Mouse (Mus musculus) heart, postnatal 0 days (tissue): Measurements from ENCODE around the gene Itm2c. TPM values are rescaled to one million over a fixed set of nuclear protein-coding genes. Genes with fewer than 3 reads are reported as not detected.

Experiments
- ATAC-seq: fragments of 200-750 bp; cut with Nextera tagmentation; 2 replicates; pipeline ENCODE4 v1.8.0; 2017; ENCODE audit warnings: low read depth, moderate number of reproducible peaks, moderate library complexity; ENCODE audit not compliant: insufficient read depth
- DNase-seq: peaks from one replicate; pipeline ENCODE4 v3.0.0-alpha.2; 2016; ENCODE audit warnings: low spot score
- H3K27ac ChIP-seq: fragments of 300-500 bp; sonication (generic); 2 replicates; pipeline ENCODE4 v1.5.1; 2014; ENCODE audit warnings: low read depth, mild to moderate bottlenecking
- H3K27me3 ChIP-seq: fragments of 300-500 bp; sonication (generic); 2 replicates; pipeline ENCODE4 v1.6.1; 2014; ENCODE audit warnings: low read length, mixed read lengths; ENCODE audit not compliant: control insufficient read depth, insufficient read depth
- H3K36me3 ChIP-seq: fragments of 300-500 bp; sonication (generic); replicated peaks from 2 replicates; pipeline ENCODE4 v1.6.1; 2014; ENCODE audit warnings: low read length, mixed read lengths; ENCODE audit not compliant: control insufficient read depth, insufficient read depth
- H3K4me1 ChIP-seq: fragments of 300-500 bp; sonication (generic); 2 replicates; pipeline ENCODE4 v1.6.1; 2014; ENCODE audit warnings: antibody characterized with exemption; ENCODE audit not compliant: control insufficient read depth, insufficient read depth
- H3K4me2 ChIP-seq: fragments of 300-500 bp; sonication (generic); 2 replicates; pipeline ENCODE4 v1.6.1; 2014; ENCODE audit warnings: low read depth, mild to moderate bottlenecking, low read length, moderate library complexity
- H3K4me3 ChIP-seq: fragments of 300-500 bp; sonication (generic); 2 replicates; pipeline ENCODE4 v1.5.1; 2014; ENCODE audit warnings: low read depth, low read length
- H3K9ac ChIP-seq: fragments of 300-500 bp; sonication (generic); replicated peaks from 2 replicates; pipeline ENCODE4 v1.6.1; 2014; ENCODE audit warnings: low read depth, low read length, mixed read lengths
- H3K9me3 ChIP-seq: fragments of 300-500 bp; sonication (generic); replicated peaks from 2 replicates; pipeline ENCODE4 v1.6.1; 2016; ENCODE audit warnings: low read length; ENCODE audit not compliant: control insufficient read depth
- CTCF ChIP-seq: IDR thresholded peaks from 2 replicates; pipeline ENCODE4 v1.5.1; 2016; ENCODE audit warnings: antibody characterized with exemption, control low read depth, low read depth
- EP300 ChIP-seq: IDR thresholded peaks from 2 replicates; pipeline ENCODE4 v1.6.1; 2016; ENCODE audit warnings: antibody characterized with exemption, low read depth
- WGBS: fragments of 180-500 bp; shearing (Covaris S2); extraction: QIAGEN DNeasy Blood & Tissue Kit; methylation state at CpG from one replicate; pipeline ENCODE4 v1.1.7; 2014; 5-methylcytosine and 5-hydroxymethylcytosine counted together
- polyA plus RNA-seq: library from polyadenylated mRNA; unstranded; fragments of >200 nt; fragmentation: Nextera tagmentation; extraction: Ambion mirVana; gene quantifications from 2 replicates; pipeline ENCODE4 v1.2.1, GENCODE M21; 2015
- total RNA-seq: library from RNA; depleted of rRNA; stranded (reverse); fragments of >200 nt; gene quantifications from 2 replicates; pipeline ENCODE4 v1.2.3, GENCODE M21; 2014; ENCODE audit warnings: low replicate concordance

The Itm2c gene
- total and polyA plus RNA-seq, 2 experiments from 2014 or later, result 144 to 180 TPM

DNA sequence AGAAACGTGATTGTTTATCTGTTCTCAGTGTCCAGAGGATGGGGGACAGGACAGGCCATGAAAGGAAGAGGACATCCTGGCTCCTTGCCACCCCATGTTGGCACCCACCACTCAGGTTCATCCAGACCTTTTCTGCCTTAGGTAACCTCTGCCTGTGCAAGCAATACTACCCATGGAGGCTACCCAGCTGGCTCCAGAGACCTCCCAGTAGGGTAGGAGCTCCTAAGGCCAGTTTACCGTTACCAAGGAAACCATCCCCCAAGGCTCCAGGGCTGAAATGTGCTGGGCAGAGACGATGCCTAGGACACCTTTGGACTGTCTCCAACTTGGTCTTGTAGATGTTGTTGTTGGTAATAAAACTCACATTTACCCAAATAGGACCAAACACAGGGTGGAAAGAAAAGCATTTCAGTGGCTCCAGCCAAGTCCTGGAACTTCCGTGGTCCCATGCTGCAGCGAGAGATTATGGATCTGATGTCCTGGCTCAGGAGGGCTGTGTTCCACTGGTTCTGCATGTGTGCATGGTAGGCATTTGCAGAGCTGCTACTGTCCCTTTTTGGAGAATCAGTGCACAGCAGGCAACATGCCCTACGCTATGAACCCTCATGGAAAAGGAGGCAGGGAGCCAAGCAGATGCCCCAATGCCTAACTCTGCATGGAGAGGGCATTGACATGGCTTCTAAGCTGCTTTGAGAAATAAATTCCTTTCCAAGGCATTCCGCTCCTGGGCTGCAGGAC lies 28.2 kb downstream of the Itm2c start:
- Histone ChIP-seq H3K4me2 (no peak overlapping the region), H3K4me3 (no peak overlapping the region), H3K27me3 (no peaks in the 10 kb centered on the region), H3K36me3 (no peaks in the 10 kb centered on the region), H3K9me3 (no peaks in the 10 kb centered on the region), H3K27ac (no peak overlapping the region), H3K4me1 (no peaks in the 10 kb centered on the region), H3K9ac (no peak overlapping the region)
- DNase-seq, result no peak
- no peak for TF ChIP-seq CTCF
- no peak for ATAC-seq
- WGBS, result 65% methylated on average over 7 of the region's 7 CpGs

DNA sequence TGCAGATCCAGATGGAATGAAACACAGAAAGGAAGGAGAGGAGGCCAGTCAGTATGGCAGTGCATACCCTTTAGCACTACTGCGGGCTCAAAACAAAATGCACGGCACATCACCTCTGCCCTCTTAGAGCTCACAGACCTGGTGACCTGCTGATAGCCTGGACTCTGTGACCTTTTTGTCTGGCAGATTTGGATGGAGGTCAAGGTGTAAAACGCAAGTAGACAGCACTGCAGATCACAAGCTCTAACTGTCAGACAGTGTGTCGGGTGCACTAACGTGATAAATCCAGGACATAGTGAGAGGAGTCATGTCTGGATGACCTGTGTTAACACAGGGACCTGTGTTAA lies 28.8 kb downstream of the Itm2c start:
- no peak overlapping the region for H3K27ac ChIP-seq
- DNase-seq (no peak), ATAC-seq (no peak)
- H3K36me3 ChIP-seq, result no peaks in the 10 kb centered on the region
- no peaks in the 10 kb centered on the region for H3K9me3 ChIP-seq
- H3K4me3 ChIP-seq, result no peak overlapping the region
- WGBS, result 66% methylated on average over 5 of the region's 5 CpGs
- TF ChIP-seq EP300 (no peak), CTCF (no peak)
- no peak overlapping the region for H3K9ac ChIP-seq
- no peaks in the 10 kb centered on the region for H3K4me1 ChIP-seq
- no peaks in the 10 kb centered on the region for H3K27me3 ChIP-seq
- no peak overlapping the region for H3K4me2 ChIP-seq

DNA sequence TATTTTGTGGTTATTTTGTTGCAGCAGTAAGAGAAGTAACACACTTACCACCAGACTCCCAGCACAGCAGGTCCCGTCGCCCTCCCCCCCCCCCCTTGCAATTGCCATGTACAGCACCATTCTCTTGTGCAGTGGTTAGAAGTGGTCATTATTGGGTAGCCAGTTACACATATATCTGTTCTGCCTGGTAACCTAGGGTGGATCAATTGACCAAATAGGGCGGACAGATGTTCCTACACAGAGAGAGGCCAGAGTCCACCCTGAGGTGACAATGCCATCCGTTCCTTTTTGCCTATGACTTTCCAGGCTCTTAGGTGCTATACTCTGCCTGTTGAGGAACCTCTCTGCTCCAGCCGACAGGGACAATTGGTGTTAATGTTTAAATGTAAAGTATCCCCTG lies 31.1 kb downstream of the Itm2c start:
- Histone ChIP-seq H3K4me2 (no peak overlapping the region), H3K4me1 (peaks cover 5% of the 10 kb centered on the region; the same call in 1 of the 2 replicates), H3K27ac (no peak overlapping the region), H3K9ac (no peak overlapping the region), H3K36me3 (no peaks in the 10 kb centered on the region), H3K4me3 (no peak overlapping the region), H3K9me3 (no peaks in the 10 kb centered on the region), H3K27me3 (no peaks in the 10 kb centered on the region)
- DNase-seq (no peak), ATAC-seq (no peak)
- WGBS, result 87% methylated on average over 5 of the region's 5 CpGs
- TF ChIP-seq CTCF (no peak), EP300 (no peak)

DNA sequence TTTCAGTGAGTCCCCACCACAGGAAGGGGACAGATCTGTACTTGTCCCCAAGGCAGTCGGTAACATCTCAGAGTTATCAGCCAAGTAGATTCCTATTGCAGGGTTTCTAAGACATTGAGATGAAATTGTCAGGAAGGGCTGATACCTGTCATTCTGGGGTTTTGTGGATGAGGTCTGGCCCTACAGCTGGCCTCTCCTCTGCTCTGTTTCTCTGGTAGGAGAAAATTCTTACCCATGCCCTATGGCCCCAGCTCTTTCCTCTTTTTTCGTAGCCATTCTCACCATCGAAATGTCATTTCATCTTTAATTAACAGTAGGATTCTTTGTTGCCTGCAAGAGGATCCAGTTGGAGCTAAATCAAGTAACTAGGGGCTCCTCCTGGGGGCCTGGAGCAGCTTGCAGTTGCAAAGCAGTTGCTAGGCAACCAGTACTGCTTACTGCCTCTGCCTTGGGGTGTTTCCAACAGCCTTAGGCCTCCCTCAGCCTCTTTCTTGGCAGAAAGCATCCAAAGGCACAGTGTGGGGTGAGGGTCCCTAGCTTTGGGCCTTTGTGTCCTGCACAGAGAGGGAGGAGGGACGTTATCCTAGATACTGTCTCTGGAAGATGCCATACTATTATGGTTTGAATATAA lies 34.1 kb downstream of the Itm2c start, which contains the start of gene 4933407L21Rik:
TSS of gene 4933407L21Rik (plus strand) at position 427 of the 631 bp plus-strand sequence.
- Histone ChIP-seq H3K27ac (no peak within 1 kb of the TSS; the same call in 1 of the 2 replicates), H3K9ac (no peak within 1 kb of the TSS), H3K36me3 (no peaks in the 10 kb centered on the region), H3K9me3 (no peaks in the 10 kb centered on the region), H3K4me1 (peaks cover 5% of the 10 kb centered on the region), H3K27me3 (no peaks in the 10 kb centered on the region), H3K4me3 (no peak within 1 kb of the TSS), H3K4me2 (no peak within 1 kb of the TSS)
- WGBS, result 45% methylated on average over 4 of the region's 4 CpGs
- ATAC-seq (no peak; the same call in 1 of the 2 replicates), DNase-seq (peak; percentile 36)
- TF ChIP-seq EP300 (no peak), CTCF (no peak)

DNA sequence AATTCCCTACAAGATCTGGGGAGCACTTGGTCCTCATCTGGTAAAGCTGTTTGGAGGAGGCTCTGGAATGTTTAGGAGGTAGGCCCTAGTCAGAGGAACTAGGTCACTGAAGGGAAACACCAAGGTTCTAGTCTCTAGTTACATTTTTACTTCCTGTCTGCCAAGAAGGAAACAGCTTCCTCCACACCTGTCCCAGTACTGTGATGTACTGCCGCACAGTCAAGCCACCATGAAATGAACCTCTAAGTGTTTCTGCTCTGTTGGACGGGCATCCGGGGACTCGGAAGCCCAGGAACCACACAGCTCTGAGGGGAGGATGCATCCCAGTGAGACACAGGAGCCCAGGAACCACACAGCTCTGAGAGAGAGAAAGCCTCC lies 34.6 kb downstream of the Itm2c start:
- DNase-seq (no peak), ATAC-seq (no peak)
- Histone ChIP-seq H3K9me3 (no peaks in the 10 kb centered on the region), H3K27me3 (no peaks in the 10 kb centered on the region), H3K4me1 (peaks cover 10% of the 10 kb centered on the region), H3K4me3 (no peak overlapping the region), H3K27ac (no peak overlapping the region; the same call in 1 of the 2 replicates), H3K9ac (no peak overlapping the region), H3K36me3 (no peaks in the 10 kb centered on the region), H3K4me2 (no peak overlapping the region)
- TF ChIP-seq EP300, result no peak
- no peak for TF ChIP-seq CTCF
- 63% methylated on average over 4 of the region's 4 CpGs for WGBS

DNA sequence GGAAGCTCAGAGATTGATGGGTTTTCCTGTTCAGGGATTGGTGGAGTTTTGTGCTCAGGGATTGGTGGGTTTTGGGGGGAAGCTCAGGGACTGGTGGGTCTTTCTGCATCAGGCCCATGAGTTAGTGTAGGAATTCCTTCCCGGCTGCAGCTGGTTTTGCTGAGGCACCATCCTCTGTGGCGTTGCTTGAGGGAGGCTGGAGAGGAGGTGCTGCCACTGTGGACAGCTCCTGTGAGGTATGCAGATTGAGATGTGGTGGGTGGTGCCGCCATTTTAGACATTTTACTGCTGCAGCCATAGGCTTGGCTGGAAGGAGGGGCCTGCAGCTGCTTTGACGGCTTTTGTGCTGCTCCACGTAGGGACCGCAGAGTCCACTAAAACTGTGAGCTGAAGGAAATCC lies 35.3 kb downstream of the Itm2c start:
- H3K9me3 ChIP-seq, result no peaks in the 10 kb centered on the region
- no peak for ATAC-seq
- DNase-seq, result no peak
- TF ChIP-seq CTCF (no peak), EP300 (no peak)
- H3K4me3 ChIP-seq, result no peak overlapping the region
- no peak overlapping the region for H3K4me2 ChIP-seq
- H3K27ac ChIP-seq, result no peak overlapping the region
- peaks cover 15% of the 10 kb centered on the region for H3K4me1 ChIP-seq
- H3K36me3 ChIP-seq, result no peaks in the 10 kb centered on the region
- H3K9ac ChIP-seq, result no peak overlapping the region
- 72% methylated on average over 6 of the region's 6 CpGs for WGBS
- H3K27me3 ChIP-seq, result no peaks in the 10 kb centered on the region
